In genomic region chr5:129999097-129999496, GRCm38 (mm10) we compare ENCODE assay signal across 9 mouse cellular contexts. TPM values are rescaled to one million over a fixed set of nuclear protein-coding genes. Genes with fewer than 3 reads are reported as not detected.
DNase-seq lines count a peak whose midpoint lies in the region; ATAC-seq and TF ChIP-seq lines count a peak whose summit lies in the region.
"Had no signal": no experiment of that assay in that cellular context is flagged by ENCODE, and none has a peak within 500 bp of the region (broad histone marks: within the 10 kb centered on the region; RNA-seq: fewer than 3 reads in every experiment).

No protein-coding gene starts in this region.

- WGBS in forebrain, embryonic 10.5 days, result 45% methylated on average over 4 of the region's 4 CpGs
- WGBS in forebrain, embryonic 15.5 days, result 30% methylated on average over 4 of the region's 4 CpGs
- WGBS in lung, adult 2 months, result 27% methylated on average over 4 of the region's 4 CpGs

- no peak overlapping the region for H3K4me3 ChIP-seq in forebrain, embryonic 10.5 days
- no peak overlapping the region for H3K4me3 ChIP-seq in forebrain, embryonic 15.5 days
- no peak overlapping the region for H3K4me3 ChIP-seq in testis, adult 2 months (ENCODE audit: control insufficient read depth, low read depth, low read length)
- no peak overlapping the region for H3K4me3 ChIP-seq in lung, adult 2 months (replicated peaks; ENCODE audit: extremely low read depth, low read depth, low read length)
- H3K4me3 ChIP-seq: limb, embryonic 12.5 days had no signal

- DNase-seq in forebrain, embryonic 10.5 days (ENCODE audit: extremely low spot score, low spot score), result peak; percentile 36
- DNase-seq in testis, postnatal 14 days (ENCODE audit: low spot score), result no peak
- peak; percentile 47 for DNase-seq in lung, adult 2 months
- DNase-seq in right cerebral cortex, postnatal 4 days, result peak; percentile 60

- H3K27me3 ChIP-seq in forebrain, embryonic 10.5 days (ENCODE audit: poor library complexity, severe bottlenecking), result peaks cover 11% of the 10 kb centered on the region
- H3K27me3 ChIP-seq in forebrain, embryonic 15.5 days, result no peaks in the 10 kb centered on the region
- H3K27me3 ChIP-seq in testis, adult 2 months (ENCODE audit: control insufficient read depth, insufficient read depth, low read length), result 0 out of 2 replicates have a peak, but pooled peaks cover 3% of the 10 kb centered on the region
- H3K27me3 ChIP-seq: limb, embryonic 12.5 days had no signal

- H3K9me3 ChIP-seq in forebrain, embryonic 10.5 days, result peaks cover under 1% of the 10 kb centered on the region; the same call in 1 of the 2 replicates
- H3K9me3 ChIP-seq in forebrain, embryonic 15.5 days, result no peaks in the 10 kb centered on the region

- peak; percentile 78; the same call in 1 of the 2 replicates for TF ChIP-seq CTCF in testis, adult 2 months (IDR thresholded peaks at IDR 0.05; ENCODE audit: control insufficient read depth, insufficient read depth, insufficient replicate concordance, low read depth, low read length)
- peak; percentile 91 for TF ChIP-seq CTCF in lung, adult 2 months (IDR thresholded peaks at IDR 0.05; ENCODE audit: insufficient read depth, low read length)

- no peak for ATAC-seq in forebrain, embryonic 15.5 days (replicated peaks)
- 0 out of 2 replicates have a peak, but pooled peaks have one; percentile 16 for ATAC-seq in common myeloid progenitor, adult 5-6 weeks (replicated peaks; ENCODE audit: low read depth, poor library complexity, severe bottlenecking)
- ATAC-seq in inflammation-experienced regulatory T-cells, adult 6 months, result peak; percentile 53

- peaks cover 22% of the 10 kb centered on the region for H3K4me1 ChIP-seq in forebrain, embryonic 10.5 days
- H3K4me1 ChIP-seq in forebrain, embryonic 15.5 days, result peaks cover 4% of the 10 kb centered on the region
- H3K4me1 ChIP-seq in testis, adult 2 months (ENCODE audit: control insufficient read depth, insufficient read depth, low read length), result peaks cover 17% of the 10 kb centered on the region
- H3K4me1 ChIP-seq in lung, adult 2 months (ENCODE audit: control insufficient read depth, insufficient read depth, low read length), result no peaks in the 10 kb centered on the region; the same call in 1 of the 2 replicates

- H3K36me3 ChIP-seq in forebrain, embryonic 10.5 days (replicated peaks), result peaks cover 15% of the 10 kb centered on the region
- no peaks in the 10 kb centered on the region for H3K36me3 ChIP-seq in forebrain, embryonic 15.5 days
- no peaks in the 10 kb centered on the region for H3K36me3 ChIP-seq in testis, adult 2 months (ENCODE audit: control insufficient read depth, insufficient read depth, low read length)

- H3K4me2 ChIP-seq in forebrain, embryonic 15.5 days (replicated peaks), result no peak overlapping the region
- H3K4me2 ChIP-seq: limb, embryonic 12.5 days had no signal

- no peak overlapping the region for H3K27ac ChIP-seq in forebrain, embryonic 10.5 days
- no peak overlapping the region for H3K27ac ChIP-seq in forebrain, embryonic 15.5 days (replicated peaks)
- no peak overlapping the region for H3K27ac ChIP-seq in testis, adult 2 months (ENCODE audit: control insufficient read depth, insufficient read depth, low read depth, low read length)
- H3K27ac ChIP-seq: limb, embryonic 12.5 days had no signal

- no peak overlapping the region for H3K9ac ChIP-seq in forebrain, embryonic 15.5 days (replicated peaks)
- H3K9ac ChIP-seq: limb, embryonic 12.5 days had no signal

- TF ChIP-seq POLR2A in testis, adult 2 months (IDR thresholded peaks at IDR 0.05; ENCODE audit: control insufficient read depth, low read depth, low read length), result no peak
- no peak for TF ChIP-seq POLR2A in lung, adult 2 months (IDR thresholded peaks at IDR 0.05; ENCODE audit: borderline replicate concordance, extremely low read depth, low read depth, low read length)

RNA-seq across cellular contexts. Expression of gene Gusb, which starts 3.8 kb away (rescaled TPM):
- 32.2 and 35.6 TPM in 2 replicates for polyA plus RNA-seq in forebrain, embryonic 10.5 days (2016; fragmentation: Nextera tagmentation; extraction: Ambion mirVana)
- 17.6 TPM in 2 replicates for polyA plus RNA-seq in forebrain, embryonic 15.5 days (2015; fragmentation: Nextera tagmentation; extraction: Ambion mirVana)
- 6.2 and 7.7 TPM in 2 replicates for polyA plus RNA-seq in testis, adult 2 months (2012; rRNA removed)
- 50.5 and 61.8 TPM in 2 replicates for total RNA-seq in common myeloid progenitor, adult 5-6 weeks (2017)
- 10 to 100 TPM; 42.3 to 50.6 (median 45.0) TPM for polyA plus RNA-seq in inflammation-experienced regulatory T-cells, adult 6 months (2017; shearing (Covaris generic))
- polyA plus RNA-seq in lung, adult 2 months (2012; rRNA removed), result 39.0 and 44.8 TPM in 2 replicates

RNA-seq across cellular contexts. Expression of gene Asl, which starts 29.9 kb away (rescaled TPM):
- 33.2 and 36.6 TPM in 2 replicates for polyA plus RNA-seq in forebrain, embryonic 10.5 days (2016; fragmentation: Nextera tagmentation; extraction: Ambion mirVana)
- 23.1 and 29.5 TPM in 2 replicates for polyA plus RNA-seq in forebrain, embryonic 15.5 days (2015; fragmentation: Nextera tagmentation; extraction: Ambion mirVana)
- polyA plus RNA-seq in testis, adult 2 months (2012; rRNA removed), result 16.5 and 17.1 TPM in 2 replicates
- 16.8 and 25.2 TPM in 2 replicates for total RNA-seq in common myeloid progenitor, adult 5-6 weeks (2017)
- polyA plus RNA-seq in inflammation-experienced regulatory T-cells, adult 6 months (2017; shearing (Covaris generic)), result 100 to 1,000 TPM in 2 of 3 experiments, 10 to 100 TPM in 1; 92.0 to 107 (median 100) TPM
- polyA plus RNA-seq in lung, adult 2 months (2012; rRNA removed), result 22.1 and 27.3 TPM in 2 replicates

RNA-seq across cellular contexts. Expression of gene Crcp, which starts 30.0 kb away (rescaled TPM):
- 61.3 and 64.0 TPM in 2 replicates for polyA plus RNA-seq in forebrain, embryonic 10.5 days (2016; fragmentation: Nextera tagmentation; extraction: Ambion mirVana)
- polyA plus RNA-seq in forebrain, embryonic 15.5 days (2015; fragmentation: Nextera tagmentation; extraction: Ambion mirVana), result 72.9 and 82.8 TPM in 2 replicates
- 56.0 and 56.5 TPM in 2 replicates for polyA plus RNA-seq in testis, adult 2 months (2012; rRNA removed)
- total RNA-seq in common myeloid progenitor, adult 5-6 weeks (2017), result 40.0 and 42.2 TPM in 2 replicates
- polyA plus RNA-seq in inflammation-experienced regulatory T-cells, adult 6 months (2017; shearing (Covaris generic)), result 10 to 100 TPM; 58.3 to 70.9 (median 58.4) TPM
- 9.4 and 12.9 TPM in 2 replicates for polyA plus RNA-seq in lung, adult 2 months (2012; rRNA removed)

RNA-seq across cellular contexts. Expression of gene Vkorc1l1, which starts 57.3 kb away (rescaled TPM):
- 33.0 and 33.4 TPM in 2 replicates for polyA plus RNA-seq in forebrain, embryonic 10.5 days (2016; fragmentation: Nextera tagmentation; extraction: Ambion mirVana)
- polyA plus RNA-seq in forebrain, embryonic 15.5 days (2015; fragmentation: Nextera tagmentation; extraction: Ambion mirVana), result 30.4 and 31.3 TPM in 2 replicates
- 12.2 and 19.9 TPM in 2 replicates for polyA plus RNA-seq in testis, adult 2 months (2012; rRNA removed)
- total RNA-seq in common myeloid progenitor, adult 5-6 weeks (2017), result 39.8 and 42.5 TPM in 2 replicates
- 1 to 10 TPM; 3.5 to 4.8 (median 4.4) TPM for polyA plus RNA-seq in inflammation-experienced regulatory T-cells, adult 6 months (2017; shearing (Covaris generic))
- polyA plus RNA-seq in lung, adult 2 months (2012; rRNA removed), result 9.7 and 19.5 TPM in 2 replicates
